Comparison of ENCODE assay signal across 25 mouse cellular contexts in the genomic region with DNA sequence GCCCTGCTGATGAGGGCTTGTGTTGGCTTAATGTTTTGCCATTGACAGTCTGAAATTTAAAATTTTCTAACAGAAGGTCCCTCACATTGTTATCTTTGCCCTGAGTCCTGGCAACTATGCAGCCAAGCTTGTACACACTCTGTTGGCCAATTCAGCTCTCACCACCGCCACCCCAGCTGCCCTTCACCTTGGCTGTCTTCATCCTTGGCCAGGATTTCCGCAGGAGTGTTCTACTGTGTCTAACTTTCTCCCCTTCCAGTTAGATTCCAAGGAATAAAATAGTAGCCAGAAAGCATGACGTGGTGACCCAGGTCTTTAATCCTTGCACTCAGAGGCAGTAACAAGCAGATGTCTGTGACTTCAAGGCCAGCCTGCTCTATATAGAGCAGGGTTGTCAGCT.
DNase-seq lines count a peak whose midpoint lies in the region; ATAC-seq and TF ChIP-seq lines count a peak whose summit lies in the region.
"Had no signal": no experiment of that assay in that cellular context is flagged by ENCODE, and none has a peak within 500 bp of the region (broad histone marks: within the 10 kb centered on the region; RNA-seq: fewer than 3 reads in every experiment).

No protein-coding gene starts in this region.

- no peak overlapping the region for H3K4me3 ChIP-seq in heart, embryonic 10.5 days
- no peak overlapping the region for H3K4me3 ChIP-seq in kidney, adult 2 months (ENCODE audit: insufficient read depth, low read depth, low read length)
- H3K4me3 ChIP-seq in kidney, embryonic 14.5 days (ENCODE audit: low read length) = no peak overlapping the region
- H3K4me3 ChIP-seq: heart, embryonic 12.5 days; limb, embryonic 12.5 days; liver, embryonic 15.5 days; stomach, embryonic 15.5 days had no signal

- no peak overlapping the region for H3K27ac ChIP-seq in heart, embryonic 10.5 days
- no peak overlapping the region for H3K27ac ChIP-seq in kidney, adult 2 months (ENCODE audit: insufficient read depth, low read depth, low read length)
- H3K27ac ChIP-seq in kidney, embryonic 14.5 days (ENCODE audit: low read depth, low read length) = no peak overlapping the region
- H3K27ac ChIP-seq: limb, embryonic 12.5 days; liver, embryonic 15.5 days; stomach, embryonic 15.5 days had no signal

- WGBS in heart, embryonic 10.5 days = 85% methylated on average over 3 of the region's 3 CpGs
- 71% methylated on average over 3 of the region's 3 CpGs for WGBS in kidney, adult 2 months
- WGBS in kidney, embryonic 14.5 days = 88% methylated on average over 3 of the region's 3 CpGs

- no peaks in the 10 kb centered on the region for H3K9me3 ChIP-seq in heart, embryonic 10.5 days
- H3K9me3 ChIP-seq in kidney, embryonic 14.5 days (ENCODE audit: control insufficient read depth, low read length) = no peaks in the 10 kb centered on the region
- H3K9me3 ChIP-seq: heart, embryonic 12.5 days; limb, embryonic 12.5 days; liver, embryonic 15.5 days; stomach, embryonic 15.5 days had no signal

- ATAC-seq in kidney, embryonic 14.5 days (ENCODE audit: low FRiP score, low TSS enrichment) = no peak
- ATAC-seq: forebrain, embryonic 14.5 days; hindbrain, embryonic 16.5 days; intestine, embryonic 16.5 days; Patski had no signal

- no peak overlapping the region for H3K9ac ChIP-seq in kidney, embryonic 14.5 days (ENCODE audit: low read depth, low read length)
- H3K9ac ChIP-seq: heart, embryonic 12.5 days; limb, embryonic 12.5 days; liver, embryonic 15.5 days; lung, embryonic 14.5 days; stomach, embryonic 15.5 days had no signal

- no peaks in the 10 kb centered on the region for H3K36me3 ChIP-seq in heart, embryonic 10.5 days
- no peaks in the 10 kb centered on the region for H3K36me3 ChIP-seq in kidney, adult 2 months (ENCODE audit: control insufficient read depth, insufficient read depth, low read length)
- no peaks in the 10 kb centered on the region for H3K36me3 ChIP-seq in kidney, embryonic 14.5 days (ENCODE audit: control insufficient read depth, insufficient read depth, low read length)
- H3K36me3 ChIP-seq: G1E; heart, embryonic 12.5 days; limb, embryonic 12.5 days; liver, embryonic 15.5 days; stomach, embryonic 15.5 days had no signal

- H3K27me3 ChIP-seq in heart, embryonic 10.5 days (ENCODE audit: insufficient read depth, poor library complexity, severe bottlenecking) = no peaks in the 10 kb centered on the region
- no peaks in the 10 kb centered on the region for H3K27me3 ChIP-seq in kidney, adult 2 months (replicated peaks; ENCODE audit: control insufficient read depth, insufficient read depth, low read length)
- no peaks in the 10 kb centered on the region for H3K27me3 ChIP-seq in kidney, embryonic 14.5 days (ENCODE audit: control insufficient read depth, insufficient read depth, low read length)
- H3K27me3 ChIP-seq: heart, embryonic 12.5 days; limb, embryonic 12.5 days; liver, embryonic 15.5 days; Patski; stomach, embryonic 15.5 days had no signal

- peak; percentile 5 for DNase-seq in adrenal gland, postnatal 10 days
- no peak for DNase-seq in adrenal gland, postnatal 25 days
- peak; percentile 7 to 13 for DNase-seq in heart, adult 18-20 months
- DNase-seq in heart, embryonic 10.5 days (ENCODE audit: low spot score) = no peak
- peak; percentile 68 for DNase-seq in kidney, adult 2 months
- peak; percentile 31 to 68 for DNase-seq in kidney, postnatal 25 days
- DNase-seq in right cerebral cortex, adult 18-20 months = no peak
- DNase-seq: cerebellum, adult 18-20 months; cerebellum, postnatal 36 days; gastrocnemius, postnatal 14 days; lung, embryonic 14.5 days; lung, postnatal 14 days; midbrain, embryonic 14.5 days; right cerebral cortex, postnatal 14 days; thymus, postnatal 14 days had no signal

- TF ChIP-seq POLR2A in kidney, adult 2 months (IDR thresholded peaks at IDR 0.05; ENCODE audit: low read depth, low read length) = no peak

- H3K4me1 ChIP-seq in heart, embryonic 10.5 days = 0 out of 2 replicates have a peak, but pooled peaks cover 4% of the 10 kb centered on the region
- no peaks in the 10 kb centered on the region for H3K4me1 ChIP-seq in kidney, adult 2 months (ENCODE audit: control insufficient read depth, insufficient read depth, low read length)
- H3K4me1 ChIP-seq in kidney, embryonic 14.5 days (ENCODE audit: control insufficient read depth, insufficient read depth, low read length) = no peaks in the 10 kb centered on the region
- H3K4me1 ChIP-seq: heart, embryonic 12.5 days; limb, embryonic 12.5 days; liver, embryonic 15.5 days; stomach, embryonic 15.5 days had no signal

- H3K4me2 ChIP-seq in kidney, embryonic 14.5 days (replicated peaks; ENCODE audit: low read depth, low read length) = no peak overlapping the region
- H3K4me2 ChIP-seq: heart, embryonic 12.5 days; limb, embryonic 12.5 days; liver, embryonic 15.5 days; lung, embryonic 14.5 days; stomach, embryonic 15.5 days had no signal

- TF ChIP-seq CTCF in kidney, adult 2 months (conservative IDR thresholded peaks at IDR 0.05; ENCODE audit: insufficient read depth, insufficient read length, low read depth, low read length) = no peak

Comparison
In these comparisons a context has a peak if more than half of its experiments do, and no peak if none do; other contexts are left out.
1. DNase-seq: peak in adrenal gland, postnatal 10 days (single experiment), heart, adult 18-20 months (2 of 2), kidney, adult 2 months (single experiment) and kidney, postnatal 25 days (2 of 2); none in adrenal gland, postnatal 25 days (single experiment), heart, embryonic 10.5 days (single experiment) and right cerebral cortex, adult 18-20 months (single experiment).